Mouse (Mus musculus): Measurements from ENCODE around the gene Tceanc2.

The Tceanc2 gene

DNA sequence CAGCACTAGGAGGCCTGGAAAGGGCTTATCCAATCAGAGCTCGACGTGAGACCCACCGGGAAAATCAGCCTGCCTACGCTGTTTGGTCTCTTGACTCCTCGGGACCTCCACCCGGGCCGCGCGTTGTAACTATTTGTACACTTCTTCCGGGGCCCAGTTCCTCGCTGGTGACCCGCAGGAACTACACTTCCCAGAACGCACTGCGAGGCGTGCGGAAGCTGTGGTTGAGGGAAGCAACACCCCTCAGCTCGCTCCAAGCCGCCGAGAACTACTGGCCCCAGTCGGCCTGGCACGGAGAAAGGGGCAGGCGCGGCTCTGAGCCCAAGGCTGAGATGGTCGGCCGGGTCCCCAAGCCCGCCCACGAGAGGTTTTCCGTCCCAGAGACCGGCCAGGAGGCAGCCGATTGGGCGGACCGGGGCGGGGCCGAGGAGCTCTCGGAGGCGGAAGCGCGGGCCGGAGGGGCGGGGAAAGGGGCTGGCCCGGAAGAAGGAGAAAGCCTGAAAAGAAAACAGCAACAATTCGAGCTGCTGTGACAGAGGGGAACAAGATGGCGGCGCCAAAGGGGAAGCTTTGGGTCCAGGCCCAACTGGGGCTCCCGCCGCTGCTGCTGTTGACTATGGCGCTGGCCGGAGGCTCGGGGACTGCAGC is 610 bp downstream of the Tceanc2 start, which contains the start of gene Tmem59:
Gene Tmem59 (plus strand): TSS at position 218 of the 648 bp plus-strand sequence.
- DNase-seq, result peak; percentile 96

- DNase-seq, result no peak
These were observed 1.4 kb downstream of the Tceanc2 start for GRCm38 (mm10) chr4:107177506-107177905.

DNA sequence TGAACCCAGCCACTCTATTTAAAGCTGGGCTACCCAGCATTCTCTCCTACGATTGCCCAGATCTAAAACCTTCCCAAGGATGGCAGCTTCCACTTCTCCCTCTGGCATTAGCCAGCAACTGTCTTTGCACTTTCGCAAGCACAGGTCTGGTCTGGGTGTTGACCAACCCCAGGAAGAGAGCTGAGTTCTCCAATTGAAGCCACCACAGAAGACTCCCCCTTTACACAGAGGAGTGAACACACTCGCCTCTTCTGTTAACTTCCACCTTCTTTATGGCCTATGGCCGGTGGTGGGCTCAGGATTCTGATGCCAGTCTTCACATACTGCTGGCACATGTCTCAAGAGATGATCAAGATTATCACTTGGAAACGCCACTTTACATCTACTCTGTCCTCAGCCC is 11.1 kb downstream of the Tceanc2 start:
- no peak for DNase-seq

DNA sequence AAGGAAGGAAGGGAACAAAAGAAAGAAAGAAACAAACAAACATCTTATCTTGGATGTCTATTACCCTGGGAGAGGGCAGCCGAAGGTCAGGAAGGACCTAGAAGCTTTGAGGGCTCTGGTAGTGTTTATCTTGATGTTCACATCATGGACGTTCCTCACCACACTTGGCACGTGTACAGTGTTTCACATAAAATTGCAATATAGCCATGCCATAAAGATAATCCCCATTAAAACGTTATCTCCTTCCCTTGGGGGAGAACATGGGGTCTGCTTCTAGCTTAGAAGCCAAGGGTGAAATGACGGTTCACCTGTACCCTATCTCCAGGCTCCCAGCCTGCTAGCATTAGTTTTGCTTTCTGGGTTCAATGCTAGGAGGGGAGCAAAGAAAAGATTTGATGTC is 12.2 kb downstream of the Tceanc2 start:
- DNase-seq, result no peak

GRCm38 (mm10) chr4:107163756-107164587 is 14.9 kb downstream of the Tceanc2 start:
- peak; percentile 76 for DNase-seq

GRCm38 (mm10) chr4:107163341-107163740 is 15.6 kb downstream of the Tceanc2 start:
- DNase-seq, result no peak

DNA sequence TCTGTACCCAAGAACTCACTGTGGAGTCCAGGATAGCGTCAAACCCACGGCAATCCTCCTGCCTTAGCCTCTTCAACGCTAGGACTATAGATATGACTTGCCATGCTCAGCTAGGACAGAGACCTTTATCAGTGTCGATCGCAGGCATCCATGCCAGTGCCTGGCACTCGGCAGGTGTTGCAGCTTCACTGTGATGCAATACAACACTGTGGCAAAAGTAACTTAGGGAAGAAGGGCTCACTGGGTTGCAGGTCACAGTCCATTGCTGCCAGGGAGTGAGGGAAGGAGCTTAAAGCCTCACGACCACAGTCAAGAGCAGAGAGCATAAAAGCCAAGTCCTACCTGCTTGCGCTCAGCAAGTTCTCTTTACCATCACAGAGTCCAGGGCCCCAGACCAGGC is 18.7 kb downstream of the Tceanc2 start:
- DNase-seq, result no peak

DNA sequence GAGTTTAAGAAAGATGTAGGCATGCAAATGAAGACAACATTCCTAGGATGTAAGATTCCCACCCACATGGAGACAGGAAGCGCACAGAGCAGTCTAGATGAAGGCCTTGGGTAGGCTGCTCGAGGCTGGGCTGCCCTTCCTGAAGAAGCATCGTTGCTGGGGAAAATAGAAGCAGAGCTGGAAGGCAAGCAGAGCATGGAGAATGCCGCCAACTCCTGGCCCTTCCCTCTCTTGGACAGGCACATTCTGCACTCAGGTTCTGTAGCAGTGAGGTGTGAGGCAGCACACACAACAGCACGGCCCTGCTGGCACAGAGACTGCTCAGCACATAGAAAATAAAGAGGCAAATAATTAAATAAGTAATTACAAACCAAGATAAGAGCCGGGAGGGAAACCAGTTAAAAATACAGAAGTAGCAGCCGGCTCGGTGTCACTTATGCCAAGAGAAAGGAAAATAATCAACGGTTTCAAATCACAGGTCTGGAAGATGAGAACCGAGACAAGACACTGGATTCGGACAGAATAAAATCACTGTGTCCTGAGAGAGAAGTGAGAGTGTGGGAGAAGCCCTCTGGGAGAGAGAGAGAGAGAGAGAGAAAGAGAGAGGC is 19.6 kb downstream of the Tceanc2 start:
- no peak for DNase-seq

DNA sequence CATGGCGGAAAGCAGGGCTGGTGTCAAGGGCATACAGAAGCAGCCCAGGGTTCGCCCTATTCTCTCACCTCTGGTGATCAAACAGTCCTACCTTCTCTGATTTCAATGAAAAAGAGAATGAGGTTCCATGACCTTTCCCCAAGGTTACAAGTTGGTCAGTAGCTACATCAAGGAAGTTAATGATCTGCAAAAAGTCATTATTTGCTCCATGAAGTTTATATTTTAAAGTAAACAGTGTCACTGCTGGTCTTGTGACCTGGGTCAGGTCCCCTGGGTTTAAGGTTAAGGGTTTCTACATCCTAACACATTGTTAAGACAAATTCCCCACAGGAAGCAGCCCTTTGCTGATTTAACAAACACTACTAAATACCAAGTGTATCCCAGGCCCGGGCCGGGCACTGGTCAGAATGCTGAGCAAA is 21.9 kb downstream of the Tceanc2 start:
- no peak for DNase-seq

- DNase-seq, result no peak
These were observed 26.3 kb downstream of the Tceanc2 start for GRCm38 (mm10) chr4:107152571-107152970.

DNA sequence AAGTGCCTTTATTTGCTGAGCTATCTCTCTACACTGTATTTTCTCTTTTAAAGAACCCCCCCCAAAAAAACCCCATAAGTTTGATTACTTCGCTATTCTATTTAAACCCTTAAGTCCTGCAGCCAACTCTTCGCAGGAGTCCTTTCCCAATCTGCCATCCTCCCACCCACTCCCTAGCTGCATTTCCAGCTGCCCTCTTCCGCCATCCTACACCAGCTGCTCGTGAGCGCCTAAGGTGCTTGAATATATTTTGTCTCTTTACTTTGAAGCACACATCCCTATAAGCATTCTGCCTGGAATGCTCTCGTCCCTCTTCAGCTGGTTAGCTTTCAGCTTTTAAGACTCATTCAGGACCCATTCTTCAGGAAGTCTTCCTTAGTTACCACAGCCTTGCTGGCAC is 27.9 kb downstream of the Tceanc2 start:
- no peak for DNase-seq

GRCm38 (mm10) chr4:107143511-107143910 is 35.4 kb downstream of the Tceanc2 start:
- DNase-seq, result no peak

- DNase-seq, result no peak
These were observed 38.9 kb downstream of the Tceanc2 start for GRCm38 (mm10) chr4:107139836-107140631.

GRCm38 (mm10) chr4:107138948-107139835 is 39.7 kb downstream of the Tceanc2 start:
- no peak for DNase-seq

GRCm38 (mm10) chr4:107136531-107136930 is 42.4 kb downstream of the Tceanc2 start:
- no peak for DNase-seq

GRCm38 (mm10) chr4:107135663-107136062 is 43.3 kb downstream of the Tceanc2 start:
- DNase-seq, result no peak

DNA sequence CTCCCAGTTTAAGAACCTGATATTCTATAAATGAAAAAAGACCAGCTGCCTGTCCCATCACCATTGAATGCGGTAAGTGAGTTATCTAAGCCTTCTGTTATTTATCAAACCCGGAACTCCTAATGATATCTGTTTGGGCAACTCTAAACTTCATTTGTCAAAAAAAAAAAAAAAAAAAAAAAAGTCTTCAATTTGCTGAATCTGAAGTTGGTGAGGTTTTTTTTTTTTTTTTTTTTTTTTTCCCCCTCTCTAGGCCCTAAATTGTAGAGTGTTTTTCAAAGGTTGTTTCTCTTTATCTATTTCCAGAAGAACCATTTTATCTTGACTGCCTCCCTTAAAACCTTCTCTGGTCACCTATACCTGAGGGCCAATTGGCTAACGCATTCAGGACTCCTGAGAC is 44.0 kb downstream of the Tceanc2 start:
- no peak for DNase-seq

DNA sequence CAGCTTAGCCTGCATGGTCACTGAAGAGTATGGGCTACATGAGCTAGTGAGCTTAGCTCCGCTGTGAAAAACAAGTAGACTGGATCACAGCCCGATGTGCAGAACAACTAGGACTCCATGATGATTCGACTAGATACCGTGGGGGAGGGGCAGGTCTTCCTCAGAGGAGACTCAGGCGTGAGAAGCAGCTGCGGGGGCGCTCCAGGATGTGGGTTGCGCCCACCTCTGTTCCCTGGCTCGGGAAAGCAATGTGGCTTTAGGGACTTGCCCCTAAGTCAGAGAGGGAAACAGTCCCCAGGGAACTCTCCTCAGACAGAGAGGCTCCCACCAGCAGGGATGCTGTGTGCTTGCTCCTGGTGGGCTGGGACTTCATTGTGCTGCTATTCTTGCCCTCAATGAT is 48.4 kb downstream of the Tceanc2 start:
- DNase-seq, result peak; percentile 50

GRCm38 (mm10) chr4:107129373-107129772 is 49.5 kb downstream of the Tceanc2 start:
- no peak for DNase-seq

DNA sequence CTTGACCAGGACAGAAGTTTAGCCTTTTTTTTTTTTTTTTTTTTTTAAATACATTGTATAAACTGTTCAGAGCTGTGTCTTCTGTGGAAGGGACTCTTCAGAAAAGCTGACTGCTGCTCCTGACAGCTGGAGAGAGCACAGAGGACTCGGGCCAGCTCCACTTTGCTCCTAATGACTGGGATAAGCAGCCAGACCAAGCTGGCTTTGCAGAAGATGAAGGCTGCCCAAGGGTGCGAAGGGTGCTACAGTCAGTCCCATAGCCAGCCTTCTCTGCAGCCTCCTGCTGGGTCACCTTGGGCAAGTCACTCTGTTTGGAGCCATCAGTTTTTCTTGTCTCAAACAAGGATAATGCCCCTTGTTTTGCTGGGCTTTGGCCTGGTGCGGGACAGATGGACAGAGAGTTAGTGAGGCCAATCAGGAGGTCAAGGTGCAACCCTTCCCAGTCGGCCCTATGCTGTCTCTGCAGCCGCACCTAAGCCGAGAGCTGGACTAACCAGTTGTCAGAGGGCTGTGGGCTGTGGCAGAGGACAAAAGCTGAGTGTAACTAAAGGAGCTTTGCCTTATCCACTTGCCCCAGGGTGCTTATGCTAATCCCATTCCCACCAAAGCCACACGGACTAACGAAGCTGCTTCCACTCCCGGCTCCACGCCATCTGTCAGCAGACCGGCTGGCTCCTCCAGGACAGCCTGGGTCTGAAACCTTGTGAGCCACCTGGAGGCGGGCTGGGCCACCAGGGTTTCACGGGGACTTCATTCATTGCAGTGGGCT is 50.8 kb downstream of the Tceanc2 start:
- no peak for DNase-seq

- DNase-seq, result no peak
These were observed 51.9 kb downstream of the Tceanc2 start for GRCm38 (mm10) chr4:107126891-107127524.

Data from thymus, postnatal 25 days (tissue).